Mouse (Mus musculus) MEL (cell line): ENCODE data around the gene Arpc1b.

Experiments
- CTCF ChIP-seq, 3 experiments: IDR thresholded peaks in 2 of 3; conservative IDR thresholded peaks in 1 of 3; 2 replicates each; pipeline ENCODE4 v1.5.1; 2011 to 2012; ENCODE audit warnings: low read length in 3 of 3, low read depth in 2 of 3, mild to moderate bottlenecking in 2 of 3, improper control_type of control experiment in 1 of 3, inconsistent platforms in 1 of 3, mixed read lengths in 1 of 3, moderate library complexity in 1 of 3; ENCODE audit not compliant: control insufficient read depth in 1 of 3, insufficient read depth in 1 of 3, poor library complexity in 1 of 3, severe bottlenecking in 1 of 3
- KAT2A ChIP-seq: conservative IDR thresholded peaks from 2 replicates; pipeline ENCODE4 v1.6.1; 2012; ENCODE audit warnings: low read depth, low read length, improper control_type of control experiment, inconsistent platforms
- MAFK ChIP-seq: IDR thresholded peaks from 2 replicates; pipeline ENCODE4 v1.6.1; 2011; ENCODE audit warnings: low read depth, mild to moderate bottlenecking, low read length, improper control_type of control experiment, borderline replicate concordance
- MYB ChIP-seq: IDR thresholded peaks from 2 replicates; pipeline ENCODE4 v1.6.1; 2011; ENCODE audit warnings: mild to moderate bottlenecking, low read depth, low read length, improper control_type of control experiment
- POLR2A ChIP-seq, 2 experiments: IDR thresholded peaks; 2 replicates each; pipeline ENCODE4 v1.6.1; 2011 to 2012; ENCODE audit warnings: low read length in 2 of 2, mild to moderate bottlenecking in 2 of 2, control low read depth in 1 of 2, improper control_type of control experiment in 1 of 2, low read depth in 1 of 2, moderate library complexity in 1 of 2; ENCODE audit not compliant: control insufficient read depth in 1 of 2, insufficient read depth in 1 of 2, poor library complexity in 1 of 2
- TAL1 ChIP-seq: IDR thresholded peaks from 2 replicates; pipeline ENCODE4 v1.6.1; 2012; ENCODE audit warnings: mild to moderate bottlenecking, inconsistent platforms, low read length, moderate library complexity, mixed read lengths
- TCF12 ChIP-seq: IDR thresholded peaks from 2 replicates; pipeline ENCODE4 v1.6.1; 2014; ENCODE audit warnings: low read depth, mild to moderate bottlenecking, inconsistent platforms, low read length, improper control_type of control experiment, moderate library complexity
- ZMIZ1 ChIP-seq: IDR thresholded peaks from 2 replicates; pipeline ENCODE4 v1.6.1; 2012; ENCODE audit warnings: low read depth, mild to moderate bottlenecking, inconsistent platforms, low read length, improper control_type of control experiment, moderate library complexity

- TF ChIP-seq POLR2A (IDR thresholded peaks at IDR 0.05; ENCODE audit: control insufficient read depth in 1 of 2, insufficient read depth in 1 of 2, low read depth in 1 of 2, low read length in 2 of 2, poor library complexity in 1 of 2) (no peak), KAT2A (no peak), MYB (no peak), ZMIZ1 (no peak), MAFK (no peak), TAL1 (no peak), TCF12 (no peak), CTCF (IDR thresholded peaks at IDR 0.05 in 2 of 3, conservative IDR thresholded peaks at IDR 0.05 in 1 of 3; ENCODE audit: control insufficient read depth in 1 of 3, insufficient read depth in 1 of 3, low read depth in 2 of 3, low read length in 3 of 3, poor library complexity in 1 of 3, severe bottlenecking in 1 of 3) (peak; percentile 85 to 92 (median 91))
Measured at GRCm38 (mm10) chr5:145069707-145070106, 44.3 kb upstream of the Arpc1b start.
